Mouse (Mus musculus) monocyte, adult 2 months (primary cell): ENCODE measurements around the gene Fam217a.
"Not testable (repeated sequence)": the region's sequence is repeated elsewhere in the genome, so short reads cannot be mapped to it uniquely, and the experiment has no call there.

Source experiments
- DNase-seq, 2 experiments: peaks; one replicate each; pipeline ENCODE4 v3.0.0; 2022; ENCODE audit warnings: low spot score in 2 of 2, low read depth in 1 of 2

Gene Fam217a

GRCm38 (mm10) chr13:34924210-34924609 lies at the start of gene Fam217a, which contains the start of gene 4933417A18Rik:
Gene Fam217a (minus strand): TSS chr13:34924310.
Gene 4933417A18Rik (plus strand): TSS chr13:34924409.
- no peak for DNase-seq

GRCm38 (mm10) chr13:34973770-34974169 lies 49.7 kb upstream of the Fam217a start:
- no peak for DNase-seq

DNA sequence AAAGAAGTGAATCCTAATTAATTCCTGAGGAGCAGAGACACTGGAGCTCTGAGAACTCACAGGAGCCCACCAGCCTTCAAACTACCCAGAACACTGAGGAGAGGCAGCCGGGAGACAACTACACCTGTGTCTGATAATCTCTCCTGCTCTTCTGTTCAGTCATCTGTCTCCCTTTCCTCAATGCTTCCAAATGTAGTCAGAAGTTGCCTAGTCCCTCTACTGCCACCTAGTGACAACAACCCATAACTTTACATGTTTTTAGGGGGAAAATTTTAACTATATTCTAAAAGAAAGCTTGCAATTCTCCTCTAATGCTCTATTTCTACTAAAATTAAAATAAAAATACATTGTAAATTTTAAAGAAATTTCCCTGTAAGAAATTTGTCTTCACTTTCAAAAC lies 49.0 kb upstream of the Fam217a start:
- DNase-seq, result no peak

- not testable (repeated sequence) for DNase-seq
Measured at GRCm38 (mm10) chr13:34972456-34972855, 48.3 kb upstream of the Fam217a start.

GRCm38 (mm10) chr13:34965647-34966046 lies 41.5 kb upstream of the Fam217a start:
- not testable (repeated sequence) for DNase-seq

DNA sequence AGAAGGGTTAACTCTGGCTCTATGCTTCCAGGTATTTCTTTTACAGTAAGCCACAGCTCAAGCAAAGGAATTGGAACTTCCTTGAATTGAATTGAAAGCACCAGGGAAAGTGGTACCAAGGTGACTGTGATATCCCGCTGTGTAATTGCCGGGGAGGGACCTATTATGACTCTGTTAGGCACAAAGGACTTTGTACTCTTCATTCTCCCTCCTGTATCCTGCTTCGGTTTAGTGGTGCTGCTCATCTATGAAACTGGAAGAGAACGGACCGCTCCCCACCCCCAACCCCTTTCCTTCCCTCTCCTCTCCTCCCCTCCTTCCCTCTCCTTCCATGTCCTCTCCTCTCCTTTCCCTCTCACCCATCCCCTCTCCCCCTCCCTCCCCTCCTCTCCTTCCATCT lies 40.8 kb upstream of the Fam217a start:
- no peak for DNase-seq

- no peak for DNase-seq
Measured at GRCm38 (mm10) chr13:34964419-34964818, 40.3 kb upstream of the Fam217a start.

DNA sequence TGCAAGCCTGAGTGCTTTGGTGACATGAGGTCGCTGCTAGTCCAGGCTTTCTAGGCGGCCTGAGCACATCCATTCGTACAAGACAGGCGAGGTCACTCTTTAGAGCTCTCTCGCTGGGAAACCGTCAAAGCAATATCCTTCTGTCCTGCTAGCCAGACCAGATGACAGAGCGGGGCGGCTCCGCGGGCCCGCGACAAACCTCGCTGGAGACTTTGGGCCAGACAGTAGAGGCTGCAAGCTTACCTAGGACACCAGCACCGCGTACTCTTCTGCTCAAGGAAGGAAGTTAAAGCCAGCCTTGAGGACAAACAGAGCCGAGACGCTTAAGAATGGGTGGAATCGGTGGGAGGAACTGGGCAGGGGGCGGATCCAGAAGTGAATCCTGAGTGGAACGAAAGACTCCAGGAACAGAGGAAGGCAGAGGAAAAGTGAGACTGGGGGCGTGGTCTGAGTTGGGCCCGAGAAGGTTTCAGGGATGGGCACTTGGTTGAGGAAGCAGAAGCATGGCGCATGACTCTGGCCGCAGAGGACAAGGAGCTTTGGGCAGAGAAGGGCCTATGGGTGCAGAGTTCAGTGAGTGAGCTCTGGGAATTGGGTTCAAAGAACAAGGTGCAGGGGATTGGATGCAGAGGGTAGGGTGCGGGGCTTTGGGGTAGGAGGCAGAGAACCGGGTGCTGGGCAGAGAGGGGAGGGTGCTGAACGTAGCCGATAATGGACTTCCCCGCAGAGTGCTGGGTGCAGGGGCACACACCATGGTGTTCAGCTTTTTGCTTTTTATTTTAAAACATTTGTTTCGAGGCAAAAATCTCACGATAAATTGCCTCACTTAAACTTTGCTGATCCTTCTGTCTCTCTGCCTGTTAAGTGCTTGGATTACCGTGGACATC lies 39.6 kb upstream of the Fam217a start, which contains the start of gene Eci3:
Eci3 (minus strand) TSS at position 300 of the 887 bp plus-strand sequence.
- peak in 1 of 2 experiments; percentile 6 for DNase-seq

DNA sequence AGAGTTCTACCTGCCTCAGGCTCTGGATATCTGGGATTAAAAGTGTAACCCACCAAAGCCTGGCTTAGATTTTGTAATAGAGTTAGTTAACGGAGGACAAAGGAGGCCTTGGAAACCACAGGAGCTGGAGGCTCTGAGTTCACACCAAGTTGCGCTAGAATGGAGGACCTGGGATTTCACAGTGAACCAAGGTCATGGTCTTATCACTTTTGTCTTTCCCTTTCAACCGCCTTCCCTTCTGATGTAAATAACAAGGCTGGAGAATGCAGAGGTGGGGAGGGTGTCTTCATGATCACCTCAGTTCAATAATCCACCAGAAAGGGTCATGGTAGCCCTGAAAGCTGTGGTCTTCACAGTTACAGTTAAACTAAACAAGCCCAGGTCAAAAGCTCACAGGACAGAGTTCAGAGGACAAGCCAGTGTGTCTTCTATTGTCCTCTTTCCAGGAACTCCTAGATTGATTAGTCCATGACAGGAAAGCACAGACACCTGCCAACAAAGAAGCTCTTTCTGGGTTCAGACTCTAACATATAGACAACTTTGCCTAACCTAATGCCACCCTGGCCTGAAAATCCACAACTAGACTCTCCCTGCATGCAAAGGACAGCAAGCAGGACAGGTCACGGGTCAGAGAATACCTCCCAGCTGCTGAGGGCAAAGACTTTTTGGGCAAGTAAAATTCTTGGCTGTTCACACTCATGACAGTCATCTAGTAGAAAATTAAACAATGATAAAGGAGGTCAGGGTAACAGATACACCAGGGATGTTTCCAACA lies 37.1 kb upstream of the Fam217a start:
- no peak for DNase-seq

DNA sequence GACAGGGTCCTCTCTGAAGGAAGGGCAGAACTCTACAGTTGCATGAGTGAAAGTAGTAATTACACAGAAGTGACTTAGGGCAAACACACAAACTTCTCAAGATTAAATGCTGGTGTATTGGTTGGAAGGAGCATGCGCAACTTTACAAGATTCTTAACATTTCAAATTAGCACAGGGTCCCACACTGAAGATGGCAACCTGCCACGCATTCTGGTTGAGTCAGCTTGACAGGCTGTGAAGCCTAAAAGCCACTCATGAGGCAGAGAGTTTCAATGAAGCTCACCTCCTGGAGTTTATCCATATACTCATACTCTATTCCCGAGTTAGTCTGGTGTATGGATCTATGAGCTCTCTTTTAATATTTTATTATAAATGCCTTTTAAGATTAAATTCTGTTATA lies 34.0 kb upstream of the Fam217a start:
- not testable (repeated sequence) for DNase-seq

DNA sequence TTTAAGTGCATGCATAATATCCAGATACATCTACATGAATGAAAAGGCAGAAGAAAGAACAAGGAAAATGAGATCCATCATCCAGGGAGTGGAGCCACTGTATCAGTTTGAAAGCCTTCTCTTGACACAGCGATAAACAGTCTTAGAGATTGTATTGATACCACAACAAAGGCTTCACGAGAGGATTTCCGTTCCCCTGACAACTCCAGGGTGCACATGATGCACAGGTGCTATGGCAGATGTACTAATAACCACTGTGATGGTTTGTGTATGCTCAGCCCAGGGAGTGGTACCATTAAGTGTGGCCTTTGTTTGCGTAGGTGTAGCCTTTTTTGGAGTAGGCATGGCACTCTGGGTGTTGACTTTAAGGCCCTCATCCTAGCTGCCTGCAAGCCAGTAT lies 32.8 kb upstream of the Fam217a start:
- no peak for DNase-seq

DNA sequence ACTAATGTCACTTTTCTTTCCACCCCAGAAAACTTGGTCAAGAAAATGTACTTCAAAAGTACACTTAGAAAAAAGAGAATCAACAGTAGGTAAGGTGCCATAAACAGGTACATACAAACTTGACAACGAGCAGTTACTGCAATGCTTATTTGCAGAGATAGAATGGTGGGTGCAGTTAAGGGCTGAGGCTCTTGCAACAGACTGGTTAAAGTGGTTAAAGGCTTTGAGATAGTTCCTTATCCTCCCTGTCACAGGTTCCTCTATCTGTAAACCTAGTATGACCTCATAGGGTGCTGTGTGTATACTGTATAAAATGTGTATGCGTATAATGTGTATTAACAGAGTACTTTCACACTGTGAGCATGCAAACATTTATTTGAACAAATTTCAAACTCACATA lies 27.3 kb upstream of the Fam217a start:
- not testable (repeated sequence) for DNase-seq

- no peak for DNase-seq
Measured at GRCm38 (mm10) chr13:34942370-34942769, 18.3 kb upstream of the Fam217a start.

- DNase-seq, result no peak
Measured at GRCm38 (mm10) chr13:34934931-34935644, 11.0 kb upstream of the Fam217a start.

DNA sequence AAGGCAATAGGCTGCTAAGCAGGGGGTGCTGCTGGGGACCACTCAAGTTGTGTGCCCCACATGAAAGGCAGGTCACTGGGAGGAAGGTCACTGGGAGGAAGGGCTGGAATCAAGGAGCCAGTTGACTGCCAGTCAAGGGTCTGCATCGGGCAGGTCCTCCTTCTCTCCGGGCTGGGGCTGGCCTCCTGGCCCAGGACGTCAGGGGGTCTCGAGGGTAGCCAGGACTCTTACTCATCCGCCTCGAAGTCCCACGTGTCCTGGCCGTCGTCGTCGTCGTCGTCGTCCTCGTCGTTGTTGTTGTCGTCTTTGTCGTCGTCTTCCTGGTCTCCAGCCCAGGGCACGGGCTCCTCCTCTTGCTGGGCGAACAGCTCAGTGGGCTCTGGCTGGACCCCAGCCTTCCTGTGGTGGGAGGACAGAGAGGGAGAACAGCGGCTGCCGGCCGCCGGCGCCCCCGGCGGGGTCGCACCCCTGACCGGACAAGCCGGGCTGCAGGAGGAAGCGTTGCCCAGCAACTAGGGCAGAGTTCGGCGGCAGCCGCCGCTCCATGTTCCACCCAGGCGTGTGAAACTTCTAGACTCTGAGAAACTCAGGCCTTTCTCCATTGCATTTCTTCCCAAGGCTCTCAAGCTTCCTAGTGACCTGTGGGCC lies 7.5 kb downstream of the Fam217a start:
- no peak for DNase-seq

- no peak for DNase-seq
Measured at GRCm38 (mm10) chr13:34914614-34915013, 9.5 kb downstream of the Fam217a start.

GRCm38 (mm10) chr13:34892871-34893270 lies 31.2 kb downstream of the Fam217a start:
- DNase-seq, result no peak

DNA sequence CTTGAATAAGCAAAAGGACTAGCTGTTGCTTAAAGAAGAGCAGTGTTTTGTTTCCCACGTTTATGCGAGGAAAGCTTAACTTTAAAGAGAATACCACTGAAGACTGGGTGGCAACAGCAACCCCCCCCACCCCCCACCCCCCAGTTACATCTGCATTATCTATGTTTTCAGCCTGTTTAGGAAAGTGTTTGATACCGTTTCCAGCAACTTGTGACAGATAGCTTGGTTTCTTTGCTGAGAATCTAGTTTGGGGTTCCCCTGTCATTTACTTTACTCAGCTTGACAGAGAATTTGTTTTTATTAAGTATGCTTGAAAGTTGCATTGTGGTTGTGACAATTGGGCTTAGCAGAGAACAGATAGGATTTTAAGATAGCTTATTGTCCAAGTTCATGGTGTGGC lies 47.6 kb downstream of the Fam217a start:
- no peak for DNase-seq

- DNase-seq, result peak; percentile 33 to 43
Measured at GRCm38 (mm10) chr13:34875741-34876445, 48.2 kb downstream of the Fam217a start.

GRCm38 (mm10) chr13:34875166-34875710 lies 48.9 kb downstream of the Fam217a start, which contains the start of gene Prpf4b:
Gene Prpf4b (plus strand): TSS chr13:34875302.
- peak; percentile 64 to 84 for DNase-seq
